Mouse (Mus musculus) v-Abl transformed pro-B cells (cell line): ENCODE measurements around the gene Nlgn3.

Experiments
- in situ Hi-C, 2 experiments: fragments of 400-800 bp; cut with MboI; formaldehyde crosslinking; loops; one replicate each; pipeline ENCODE4 v1.15.1; 2025; ENCODE audit not compliant: unreplicated experiment in 2 of 2

Gene Nlgn3

DNA sequence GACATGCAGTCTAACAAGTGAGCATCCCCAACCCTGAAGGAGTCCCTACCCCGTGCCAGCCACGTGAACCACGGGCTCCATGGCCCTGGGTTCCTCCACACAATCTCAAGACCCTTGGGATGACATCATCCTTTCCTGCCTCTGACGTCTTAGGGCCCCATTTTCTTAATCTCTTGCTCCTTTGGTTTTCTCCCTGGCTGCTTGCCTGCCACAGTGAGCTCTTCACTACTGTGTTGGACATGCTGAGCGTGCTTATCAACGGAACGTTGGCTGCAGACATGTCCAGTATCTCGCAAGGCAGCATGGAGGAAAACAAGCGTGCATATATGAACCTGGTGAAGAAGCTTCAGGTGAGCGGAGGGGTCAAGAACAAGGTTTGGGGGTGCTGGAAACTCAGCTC lies 8.9 kb upstream of the Nlgn3 start:
- in situ Hi-C loops: no loop called here

GRCm38 (mm10) chrX:101299473-101300426 lies 782 bp downstream of the Nlgn3 start:
- in situ Hi-C loops: no loop called here

DNA sequence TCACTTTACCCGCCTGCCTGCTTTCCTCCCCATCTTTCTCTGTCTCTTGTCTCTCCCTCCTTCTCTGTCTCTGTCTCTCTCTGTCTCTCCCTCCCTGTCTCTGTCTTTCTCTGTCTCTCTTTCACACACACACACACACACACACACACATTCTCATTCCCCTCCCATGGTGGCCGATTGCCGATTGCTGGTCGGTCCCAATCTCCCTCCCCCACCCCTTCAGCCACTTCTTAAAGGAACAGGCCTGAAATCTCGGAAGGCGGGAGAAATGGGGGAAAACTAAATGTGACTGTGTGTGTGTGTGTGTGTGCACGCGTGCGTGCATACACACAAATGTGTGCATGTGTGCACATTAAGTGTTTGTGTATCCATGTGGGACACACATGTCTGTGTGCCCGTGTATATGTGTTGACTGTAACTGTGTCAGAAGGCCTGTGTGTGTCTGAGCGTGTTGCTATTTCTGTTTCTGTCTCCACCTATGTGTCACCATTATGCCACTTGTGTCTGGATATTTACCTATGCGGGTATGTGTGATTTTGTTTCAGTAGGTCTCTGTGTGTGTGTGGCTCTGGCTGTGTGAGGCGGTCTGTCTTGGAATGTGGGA lies 1.6 kb downstream of the Nlgn3 start:
- in situ Hi-C loops: no loop called here

DNA sequence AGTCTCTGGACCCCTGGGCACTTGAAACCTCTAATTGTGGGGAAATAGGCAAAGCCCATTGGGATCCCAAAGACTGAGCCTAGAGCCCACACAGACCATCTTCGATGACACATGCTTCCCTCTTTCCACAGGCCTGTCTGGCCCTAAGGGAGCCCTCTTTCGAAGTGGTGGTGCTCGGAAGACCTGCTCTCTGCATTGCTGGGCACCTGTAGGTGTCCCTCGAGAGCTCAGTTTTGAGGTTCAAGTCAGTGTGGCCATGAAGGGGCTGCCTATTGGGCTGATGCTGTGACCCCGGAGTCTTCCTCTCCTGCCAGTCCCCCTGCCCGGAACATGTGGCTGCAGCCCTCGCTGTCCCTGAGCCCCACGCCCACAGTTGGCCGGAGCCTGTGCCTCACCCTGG lies 2.7 kb downstream of the Nlgn3 start:
- in situ Hi-C loops: no loop called here

DNA sequence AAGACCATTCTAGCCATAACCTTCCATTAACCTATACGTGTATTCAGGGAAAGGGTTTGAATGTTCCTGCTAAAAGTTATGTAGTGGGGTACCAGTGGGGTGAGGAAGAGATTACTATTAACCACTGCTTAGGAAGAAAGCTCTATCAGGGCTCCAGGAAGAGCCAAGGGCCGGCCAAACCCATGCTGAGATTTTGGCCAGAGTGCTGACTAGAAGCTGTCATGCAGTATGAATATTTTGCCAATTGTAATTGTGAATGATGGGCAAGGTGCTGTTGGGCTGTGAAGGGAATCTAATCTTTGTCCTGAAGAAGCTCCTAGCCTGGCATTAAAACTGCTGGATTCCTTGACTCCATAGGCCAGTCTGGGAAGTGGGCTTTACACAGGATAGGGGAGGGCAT lies 5.7 kb downstream of the Nlgn3 start:
- in situ Hi-C loops: no loop called here

GRCm38 (mm10) chrX:101309299-101309698 lies 10.3 kb downstream of the Nlgn3 start:
- in situ Hi-C loops: no loop called here

DNA sequence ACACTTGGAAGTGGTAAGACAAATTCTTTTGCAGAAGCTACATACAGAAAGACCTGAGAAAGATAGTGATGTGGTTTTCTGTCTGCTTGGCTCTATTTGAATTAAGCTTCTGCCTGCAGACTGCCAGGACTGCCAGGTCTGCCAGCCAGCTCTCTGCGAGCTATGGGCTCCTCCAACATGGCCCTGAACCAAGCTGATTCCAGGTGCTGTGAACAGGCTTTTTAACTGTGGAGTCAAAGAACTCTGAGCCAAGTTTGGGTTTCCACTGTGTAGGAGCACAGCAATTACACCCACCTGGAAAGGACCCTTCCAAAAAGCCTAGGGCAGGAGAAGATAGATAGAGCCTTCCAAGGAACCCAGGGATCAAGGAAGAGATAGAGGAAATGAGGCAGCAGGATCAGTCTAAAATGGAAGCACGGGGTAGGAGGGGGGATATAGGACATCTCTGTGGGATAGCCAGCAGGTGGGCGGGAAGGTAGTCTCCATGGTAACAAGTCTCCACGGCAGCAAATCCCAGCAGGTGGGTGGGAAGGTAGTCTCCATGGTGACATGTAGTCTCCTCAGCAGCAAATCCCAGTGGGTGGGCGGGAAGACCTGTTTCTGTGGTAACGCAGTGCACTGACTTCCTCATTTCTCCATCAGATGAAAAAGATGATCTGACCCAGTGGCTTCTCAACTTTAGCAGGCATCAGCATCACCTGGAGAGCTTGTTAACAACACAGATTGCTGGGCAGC lies 14.8 kb downstream of the Nlgn3 start:
- in situ Hi-C loops: no loop called here

DNA sequence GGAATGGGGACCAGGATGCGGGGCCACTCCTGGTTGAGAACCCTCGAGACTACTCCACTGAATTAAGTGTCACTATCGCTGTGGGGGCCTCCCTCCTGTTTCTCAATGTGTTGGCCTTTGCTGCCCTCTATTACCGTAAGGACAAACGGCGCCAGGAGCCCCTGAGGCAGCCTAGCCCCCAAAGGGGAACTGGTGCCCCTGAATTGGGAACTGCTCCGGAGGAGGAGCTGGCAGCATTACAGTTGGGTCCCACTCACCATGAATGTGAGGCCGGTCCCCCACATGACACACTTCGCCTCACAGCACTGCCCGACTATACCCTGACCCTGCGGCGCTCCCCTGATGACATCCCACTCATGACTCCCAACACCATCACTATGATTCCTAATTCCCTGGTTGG lies 20.8 kb downstream of the Nlgn3 start:
- in situ Hi-C loops: no loop called here

- in situ Hi-C loops: loop anchor here (5.0 to 25.0 kb wide), 4 partner anchors 194 to 839 kb away; partner anchors contain the start of genes Igbp1 (in 2 of the 2) and Dlg3 (in 1 of the 2)
Observed at GRCm38 (mm10) chrX:101325989-101326899, 27.3 kb downstream of the Nlgn3 start.

GRCm38 (mm10) chrX:101329372-101330028 lies 30.5 kb downstream of the Nlgn3 start:
- in situ Hi-C loops: loop anchor here (5.0 to 25.0 kb wide), 7 partner anchors 55 to 842 kb away; partner anchors contain the start of genes Igbp1 (in 2 of the 2), Dlg3 (in 1 of the 2), Gm20489 (in 1 of the 2) and Il2rg (in 1 of the 2)

- in situ Hi-C loops: loop anchor here (5.0 to 25.0 kb wide), 7 partner anchors 57 to 845 kb away; partner anchors contain the start of genes Igbp1 (in 2 of the 2), Dlg3 (in 1 of the 2), Gm20489 (in 1 of the 2) and Il2rg (in 1 of the 2)
Observed at GRCm38 (mm10) chrX:101332031-101332374, 33.0 kb downstream of the Nlgn3 start.

GRCm38 (mm10) chrX:101332375-101333211 lies 33.6 kb downstream of the Nlgn3 start:
- in situ Hi-C loops: loop anchor here (5.0 to 25.0 kb wide), 7 partner anchors 58 to 845 kb away; partner anchors contain the start of genes Igbp1 (in 2 of the 2), Dlg3 (in 1 of the 2), Gm20489 (in 1 of the 2) and Il2rg (in 1 of the 2)

DNA sequence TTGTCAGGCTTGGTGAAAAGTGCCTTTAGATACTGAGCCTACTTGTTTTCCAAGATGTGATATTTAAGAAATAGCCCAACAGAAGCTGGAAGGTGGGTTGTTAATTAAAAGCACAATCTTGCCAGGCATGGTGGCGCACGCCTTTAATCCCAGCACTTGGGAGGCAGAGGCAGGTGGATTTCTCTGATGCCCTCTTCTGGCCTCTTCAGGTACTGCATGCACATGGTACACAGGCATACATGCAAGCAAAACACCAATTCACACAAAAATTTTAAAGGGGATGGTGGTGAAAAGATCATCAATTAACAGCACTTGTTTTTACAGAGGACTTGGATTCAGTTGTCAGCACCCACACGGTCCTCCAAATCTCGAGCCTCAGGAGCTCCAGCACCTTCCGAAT lies 35.6 kb downstream of the Nlgn3 start:
- in situ Hi-C loops: loop anchor here (5.0 to 25.0 kb wide), 7 partner anchors 60 to 847 kb away; partner anchors contain the start of genes Igbp1 (in 2 of the 2), Dlg3 (in 1 of the 2), Gm20489 (in 1 of the 2) and Il2rg (in 1 of the 2)

GRCm38 (mm10) chrX:101338666-101339065 lies 39.7 kb downstream of the Nlgn3 start:
- in situ Hi-C loops: loop anchor here (10.0 to 25.0 kb wide), 5 partner anchors 64 to 851 kb away; partner anchors contain the start of genes Igbp1 (in 2 of the 2), Dlg3 (in 1 of the 2), Med12 (in 1 of the 2) and Nono (in 1 of the 2)

DNA sequence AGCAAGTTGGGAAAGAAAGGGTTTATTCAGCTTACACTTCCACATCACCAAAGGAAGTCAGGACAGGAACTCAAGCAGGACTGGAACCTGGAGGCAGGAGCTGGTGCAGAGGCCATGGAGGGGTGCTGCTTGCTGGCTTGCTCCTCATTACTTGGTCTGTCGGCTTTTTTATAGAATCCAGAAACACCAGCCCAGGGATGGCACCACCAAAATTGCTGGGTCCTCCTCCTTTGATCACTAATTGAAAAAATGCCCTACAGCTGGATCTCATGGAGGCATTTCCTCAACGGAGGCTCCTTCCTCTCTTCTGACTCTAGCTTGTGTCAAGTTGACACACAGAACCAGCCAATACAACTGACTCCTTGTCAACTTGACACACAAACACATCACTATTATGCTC lies 43.9 kb downstream of the Nlgn3 start:
- in situ Hi-C loops: loop anchor here (25.0 kb wide), 3 partner anchors 556 to 856 kb away; partner anchors contain the start of genes Igbp1 (in 2 of the 2) and Dlg3 (in 1 of the 2)

GRCm38 (mm10) chrX:101345456-101345855 lies 46.5 kb downstream of the Nlgn3 start:
- in situ Hi-C loops: loop anchor here (25.0 kb wide), 3 partner anchors 558 to 858 kb away; partner anchors contain the start of genes Igbp1 (in 2 of the 2) and Dlg3 (in 1 of the 2)

DNA sequence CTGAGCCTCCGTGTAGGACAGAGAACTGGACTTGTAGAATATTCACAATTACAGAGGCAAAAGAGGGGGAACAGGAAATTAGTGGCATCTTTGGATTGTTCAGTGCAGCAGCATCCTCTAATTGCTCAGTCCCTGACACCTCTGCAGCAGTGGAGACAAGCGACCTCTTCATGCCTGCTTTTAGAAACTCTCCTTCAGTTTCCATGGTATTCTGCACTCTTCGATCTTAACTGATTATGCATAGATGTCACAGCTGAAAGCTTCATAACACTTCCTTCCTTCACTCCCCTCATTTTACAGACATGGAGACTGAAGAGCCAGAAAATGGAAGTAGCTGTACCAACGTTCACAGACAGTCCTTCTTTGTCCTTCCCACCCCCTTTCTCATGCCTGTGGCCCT lies 47.5 kb downstream of the Nlgn3 start:
- in situ Hi-C loops: loop anchor here (25.0 kb wide), 3 partner anchors 559 to 859 kb away; partner anchors contain the start of genes Igbp1 (in 2 of the 2) and Dlg3 (in 1 of the 2)
